Mouse (Mus musculus) NIH3T3 (cell line): ENCODE results near the gene Acad12.
"Not testable (repeated sequence)": the region's sequence is repeated elsewhere in the genome, so short reads cannot be mapped to it uniquely, and the experiment has no call there.

Experiments
- DNase-seq: peaks from one replicate; pipeline ENCODE4 v3.0.0-alpha.2; 2012; ENCODE audit warnings: low read depth

Gene Acad12

DNA sequence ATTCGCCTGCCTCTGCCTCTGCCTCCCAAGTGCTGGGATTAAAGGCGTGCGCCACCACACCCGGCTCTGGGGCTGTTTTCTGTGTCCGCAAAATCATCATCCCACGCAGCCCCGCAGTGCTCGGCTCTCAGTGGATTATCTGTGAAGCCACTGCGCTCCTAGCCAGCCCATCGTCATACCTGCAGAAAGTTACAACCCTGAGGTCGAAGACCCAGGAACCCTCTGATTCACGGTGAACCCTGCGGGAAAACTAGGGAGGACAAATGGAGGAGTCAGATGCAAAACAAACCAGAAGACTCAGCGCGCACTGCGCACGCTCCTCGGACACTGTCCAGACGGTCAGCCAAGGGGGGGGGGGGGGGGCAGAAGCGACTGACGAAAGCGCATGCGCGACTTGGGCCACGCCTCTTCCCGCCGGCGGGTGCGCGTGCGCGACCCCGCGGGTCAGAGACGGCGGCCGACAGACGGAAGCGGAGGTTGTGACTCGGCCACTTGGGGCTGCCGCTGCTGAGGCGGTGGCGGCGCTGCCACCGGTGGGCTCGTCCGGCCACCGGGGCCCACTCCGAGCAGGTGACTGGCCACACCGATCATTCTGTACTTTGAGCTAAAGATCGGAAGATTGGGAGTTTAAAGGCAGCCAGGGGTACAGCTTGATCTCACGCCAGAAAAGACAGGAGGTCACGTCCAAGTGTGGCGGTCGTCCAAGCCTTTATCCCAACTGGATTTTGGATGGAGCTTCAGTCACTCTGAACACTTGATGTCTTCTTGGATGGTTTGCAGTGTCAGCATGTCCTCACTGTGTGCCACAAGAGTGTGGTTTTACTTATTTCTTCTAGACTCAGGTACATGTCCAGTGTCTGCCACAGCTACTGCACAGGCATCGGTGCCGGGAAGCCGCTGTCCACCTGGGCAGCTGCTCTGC is at the start of gene Acad12:
Gene Acad12, minus strand, starts transcription at position 347 of the 922 bp plus-strand sequence.
- peak; percentile 95 for DNase-seq

GRCm38 (mm10) chr5:121668411-121668810 is 49.7 kb upstream of the Acad12 start:
- peak; percentile 55 for DNase-seq

DNA sequence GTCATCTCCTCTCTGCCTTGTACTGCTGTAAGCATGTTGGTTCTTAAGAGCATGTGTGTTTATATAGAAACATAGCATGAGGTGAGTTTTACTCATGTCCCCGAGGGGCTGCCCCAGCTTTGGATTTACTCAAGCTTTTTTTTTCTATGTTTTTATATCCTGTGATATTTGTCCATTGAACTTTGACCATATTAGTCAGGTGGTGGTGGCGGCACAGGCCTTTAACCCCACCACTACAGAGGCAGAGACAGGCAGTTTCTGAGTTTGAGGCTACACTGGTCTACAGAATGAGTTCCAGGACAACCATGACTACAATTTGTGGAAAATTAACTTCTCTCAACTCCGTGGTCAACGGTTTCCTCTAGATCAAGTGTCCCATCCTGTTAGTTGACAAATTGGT is 48.3 kb upstream of the Acad12 start:
- DNase-seq = no peak

GRCm38 (mm10) chr5:121664971-121665370 is 46.2 kb upstream of the Acad12 start:
- no peak for DNase-seq

DNA sequence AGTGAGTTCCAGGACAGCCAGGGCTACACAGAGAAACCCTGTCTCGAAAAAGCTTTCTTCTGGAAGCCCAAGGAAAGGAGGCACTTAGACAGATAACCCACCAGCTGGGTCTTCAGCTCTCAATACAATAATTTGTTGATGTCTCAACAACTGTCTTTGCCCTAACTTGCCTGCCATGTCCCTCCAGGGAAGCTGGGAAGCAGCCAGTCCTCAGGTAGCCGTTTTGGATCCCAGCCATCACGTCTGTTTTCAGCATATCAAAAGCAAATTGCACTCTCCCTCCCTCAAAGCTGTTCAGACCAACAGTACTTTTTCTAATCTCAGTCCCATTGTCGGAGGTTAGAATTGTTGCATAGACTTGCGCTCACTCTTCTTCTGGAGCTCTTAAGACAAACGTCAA is 45.3 kb upstream of the Acad12 start:
- no peak for DNase-seq

DNA sequence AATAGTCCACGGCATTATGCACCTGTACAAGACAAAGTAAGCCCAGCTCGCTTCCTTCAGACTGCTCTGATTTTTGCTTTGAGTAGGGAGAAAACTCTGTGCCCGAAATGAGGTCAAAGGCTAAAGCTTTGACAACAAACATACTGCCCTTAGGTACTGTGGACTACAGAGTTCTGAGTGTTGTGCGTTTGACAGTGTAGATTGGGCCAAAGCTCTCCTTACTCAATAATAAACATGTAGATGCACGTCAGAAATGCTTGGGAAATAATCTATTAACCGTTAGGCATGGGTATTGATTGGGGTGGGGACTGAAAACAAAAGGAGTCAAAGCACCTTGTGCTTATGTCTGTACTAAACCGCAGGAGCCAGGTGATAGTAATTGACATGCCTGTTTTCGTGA is 44.7 kb upstream of the Acad12 start:
- DNase-seq = no peak

GRCm38 (mm10) chr5:121661494-121661893 is 42.8 kb upstream of the Acad12 start:
- no peak for DNase-seq

GRCm38 (mm10) chr5:121660897-121661254 is 42.1 kb upstream of the Acad12 start:
- DNase-seq = peak; percentile 35

GRCm38 (mm10) chr5:121660059-121660896 is 41.5 kb upstream of the Acad12 start, which contains the start of the genes Acad10 and Brap:
Gene Acad10 (minus strand): TSS chr5:121660514.
Gene Brap (plus strand): TSS chr5:121660563.
- peak; percentile 97 for DNase-seq

- DNase-seq = not testable (repeated sequence)
These were observed 38.9 kb upstream of the Acad12 start for GRCm38 (mm10) chr5:121657656-121658055.

DNA sequence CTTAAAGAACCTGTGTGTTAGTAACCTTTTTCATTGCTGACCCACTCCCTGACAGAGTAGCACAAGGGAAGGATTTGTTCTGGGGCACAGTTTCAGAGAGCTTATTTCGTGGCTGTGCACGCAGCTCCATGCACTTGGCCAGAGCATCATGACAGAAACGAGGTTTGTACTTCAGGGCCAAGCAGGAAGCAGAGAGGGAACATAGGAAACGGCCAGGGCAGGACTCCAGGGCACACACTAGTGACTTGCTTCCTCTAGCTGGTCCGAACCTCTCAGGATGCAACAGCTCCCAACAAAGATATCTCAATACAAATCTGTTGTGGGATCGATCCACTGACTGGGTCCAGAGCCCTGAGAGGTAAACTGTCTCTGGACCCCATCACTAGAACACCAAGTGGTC is 38.1 kb upstream of the Acad12 start:
- not testable (repeated sequence) for DNase-seq

- DNase-seq = no peak
These were observed 35.8 kb upstream of the Acad12 start for GRCm38 (mm10) chr5:121654526-121654925.

GRCm38 (mm10) chr5:121649134-121649533 is 30.4 kb upstream of the Acad12 start:
- DNase-seq = no peak

- DNase-seq = no peak
These were observed 20.9 kb upstream of the Acad12 start for GRCm38 (mm10) chr5:121639601-121640000.

- DNase-seq = no peak
These were observed 18.6 kb upstream of the Acad12 start for GRCm38 (mm10) chr5:121637296-121637695.

DNA sequence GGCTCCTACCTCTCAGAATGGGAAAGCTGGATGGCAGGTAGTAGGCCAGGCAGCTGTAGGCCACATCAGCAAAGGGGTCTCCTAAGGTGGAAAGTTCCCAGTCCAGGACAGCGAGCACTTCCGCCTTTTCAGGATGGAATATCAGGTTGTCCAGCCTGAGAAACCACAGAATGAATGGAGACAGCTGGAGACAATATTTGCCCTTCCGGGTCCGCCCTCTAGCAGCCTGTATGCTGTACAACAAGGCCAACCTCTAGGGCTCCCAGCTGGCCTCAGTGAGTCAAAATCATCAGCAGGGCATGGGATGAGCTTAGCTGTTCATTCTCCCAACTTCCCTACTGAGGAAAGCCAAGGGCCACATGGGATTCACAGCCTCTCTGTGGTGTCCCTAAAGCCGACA is 15.9 kb upstream of the Acad12 start:
- DNase-seq = no peak

DNA sequence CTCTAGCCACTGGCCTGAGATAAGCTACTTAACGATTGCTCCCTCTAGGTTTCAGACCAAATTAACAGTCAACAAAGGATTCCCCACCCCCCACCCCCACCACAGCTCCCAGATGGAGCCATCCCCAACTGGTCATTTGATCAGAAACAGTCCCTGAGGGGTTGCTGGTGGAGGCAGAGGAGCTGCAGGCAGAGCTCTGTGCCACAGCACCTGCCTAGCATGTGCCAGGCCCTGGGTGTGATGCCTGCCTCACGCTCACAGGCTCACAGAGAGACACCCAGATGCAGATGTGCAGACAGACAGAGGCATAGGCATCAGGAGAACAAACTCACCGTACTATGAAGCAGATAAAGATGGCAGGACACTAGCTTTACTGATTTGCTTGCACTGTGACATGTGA is 14.1 kb upstream of the Acad12 start:
- no peak for DNase-seq

- not testable (repeated sequence) for DNase-seq
These were observed 12.4 kb upstream of the Acad12 start for GRCm38 (mm10) chr5:121631106-121631647.

GRCm38 (mm10) chr5:121627871-121628270 is 9.1 kb upstream of the Acad12 start:
- peak; percentile 85 for DNase-seq

GRCm38 (mm10) chr5:121623241-121623640 is 4.5 kb upstream of the Acad12 start:
- DNase-seq = peak; percentile 47

DNA sequence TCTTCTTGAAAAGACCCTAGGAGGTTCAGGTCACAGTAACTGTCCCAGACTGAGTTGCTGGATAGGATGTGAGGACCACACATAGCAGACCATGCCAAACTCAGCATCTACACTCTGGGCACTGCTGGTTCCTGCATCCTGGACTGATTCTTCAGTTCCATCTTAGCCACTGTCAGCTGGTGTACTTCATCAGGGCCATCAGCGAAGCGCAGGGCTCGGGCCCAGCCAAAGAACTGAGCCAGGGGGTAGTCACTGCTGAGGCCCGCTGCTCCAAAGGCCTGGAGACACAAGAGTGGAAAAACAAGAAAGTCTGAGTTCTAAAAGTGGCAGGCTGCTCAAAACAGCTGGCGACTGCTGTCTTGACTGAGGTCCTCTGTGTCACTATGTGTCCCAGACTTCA is 2.4 kb upstream of the Acad12 start:
- no peak for DNase-seq

DNA sequence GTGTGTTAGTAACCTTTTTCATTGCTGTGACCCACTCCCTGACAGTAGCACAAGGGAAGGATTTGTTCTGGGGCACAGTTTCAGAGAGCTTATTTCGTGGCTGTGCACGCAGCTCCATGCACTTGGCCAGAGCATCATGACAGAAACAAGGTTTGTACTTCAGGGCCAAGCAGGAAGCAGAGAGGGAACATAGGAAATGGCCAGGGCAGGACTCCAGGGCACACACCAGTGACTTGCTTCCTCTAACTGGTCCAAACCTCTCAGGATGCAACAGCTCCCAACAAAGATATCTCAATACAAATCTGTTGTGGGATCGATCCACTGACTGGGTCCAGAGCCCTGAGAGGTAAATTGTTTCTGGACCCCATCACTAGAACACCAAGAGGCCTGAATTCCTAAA is 3.8 kb downstream of the Acad12 start:
- DNase-seq = not testable (repeated sequence)
